Mouse (Mus musculus): ENCODE measurements around the gene Kynu.

DNA sequence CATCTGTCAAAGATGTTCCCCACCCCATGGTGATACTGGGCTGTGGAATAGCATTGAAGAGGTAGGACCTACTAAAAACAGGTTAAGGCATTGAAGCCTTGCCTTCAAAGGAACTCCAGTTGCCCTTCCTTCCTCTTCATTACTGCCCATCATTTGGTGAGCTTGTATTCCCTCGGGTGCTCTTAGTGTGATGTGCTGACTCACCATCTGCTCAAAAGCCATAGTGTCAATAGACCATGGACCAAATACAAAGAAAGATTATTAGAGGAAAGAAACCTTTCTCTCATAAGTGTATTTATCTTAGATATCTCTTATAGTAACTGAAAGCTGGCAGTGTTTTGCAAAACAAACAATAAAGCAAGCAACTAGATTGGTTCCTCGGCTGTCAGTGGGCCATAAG lies 20.7 kb upstream of the Kynu start:
- no peak for TF ChIP-seq CTCF (IDR thresholded peaks at IDR 0.05; ENCODE audit: borderline replicate concordance, extremely low read depth, insufficient read depth, insufficient read length)
- no peak for TF ChIP-seq POLR2A (IDR thresholded peaks at IDR 0.05; ENCODE audit: borderline replicate concordance, extremely low read depth, insufficient read depth, insufficient read length, poor library complexity, severe bottlenecking)

All from brain, embryonic 14.5 days (tissue).